ENCODE assay signal across 1 mouse cellular context in the genomic region with DNA sequence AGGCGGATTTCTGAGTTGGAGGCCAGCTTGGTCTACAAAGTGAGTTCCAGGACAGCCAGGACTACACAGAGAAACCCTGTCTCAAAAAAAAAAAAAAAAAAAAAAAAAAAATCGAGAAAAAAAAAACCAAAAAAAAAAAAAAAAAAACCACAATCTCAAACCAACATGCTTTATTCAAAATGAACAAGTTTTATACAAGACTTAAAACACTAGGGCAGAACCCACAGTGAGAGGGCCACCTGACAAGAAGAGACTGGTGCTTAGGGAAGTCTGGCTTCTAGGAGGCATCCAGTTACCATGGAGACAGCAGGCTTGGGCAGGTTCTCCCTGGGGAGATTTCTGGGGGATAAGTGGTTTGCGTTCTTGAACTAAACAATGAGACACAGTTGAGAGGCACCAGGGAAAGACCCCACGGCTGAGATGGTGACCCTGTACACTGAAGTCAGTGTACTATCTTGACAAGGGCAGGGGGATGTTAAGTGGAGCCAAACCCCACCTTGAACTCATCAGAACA.
TF ChIP-seq lines count a peak whose summit lies in the region.

No protein-coding gene starts in this region.

TF ChIP-seq in CH12.LX, 34 proteins besides CTCF, POLR2A, EP300 and RAD21:
- TF ChIP-seq SMC3 (IDR thresholded peaks at IDR 0.05; ENCODE audit: low read depth, low read length) = no peak
- peak; percentile 61; the same call in 1 of the 2 replicates for TF ChIP-seq MXI1 (IDR thresholded peaks at IDR 0.05; ENCODE audit: low read depth, low read length)
- peak; percentile 90 for TF ChIP-seq ZNF384 (IDR thresholded peaks at IDR 0.05; ENCODE audit: low read depth, low read length)
- 0 out of 2 replicates have a peak, but pooled peaks have one; percentile 44 for TF ChIP-seq CHD1 (IDR thresholded peaks at IDR 0.05; ENCODE audit: low read depth, low read length)
- no peak for TF ChIP-seq RCOR1 (conservative IDR thresholded peaks at IDR 0.05; ENCODE audit: low read depth, low read length)
